In genomic region chr10:69542439-69542838, GRCm38 (mm10) we compare ENCODE assay signal across 35 mouse cellular contexts.
"Had no signal": no experiment of that assay in that cellular context is flagged by ENCODE, and none has a peak within 500 bp of the region (broad histone marks: within the 10 kb centered on the region; RNA-seq: fewer than 3 reads in every experiment).

No protein-coding gene starts in this region.

- H3K4me3 ChIP-seq: heart, embryonic 10.5 days; heart, embryonic 12.5 days; heart, embryonic 13.5 days; heart, embryonic 15.5 days; hindbrain, embryonic 10.5 days; hindbrain, embryonic 12.5 days; hindbrain, embryonic 13.5 days; hindbrain, embryonic 15.5 days; intestine, embryonic 15.5 days; kidney, embryonic 15.5 days; layer of hippocampus, adult 2 months; left cerebral cortex, adult 2 months had no signal

- ATAC-seq: hindbrain, embryonic 16.5 days; hindbrain, postnatal 0 days; inflammation-experienced regulatory T-cells, adult 6 months; intestine, embryonic 15.5 days; intestine, embryonic 16.5 days; intestine, postnatal 0 days had no signal

- H3K9ac ChIP-seq: heart, embryonic 12.5 days; heart, embryonic 13.5 days; heart, embryonic 15.5 days; hindbrain, embryonic 12.5 days; hindbrain, embryonic 13.5 days; hindbrain, embryonic 14.5 days; hindbrain, embryonic 15.5 days; intestine, embryonic 15.5 days; kidney, embryonic 15.5 days had no signal

- H3K4me2 ChIP-seq: heart, embryonic 11.5 days; heart, embryonic 12.5 days; heart, embryonic 13.5 days; heart, embryonic 15.5 days; hindbrain, embryonic 12.5 days; hindbrain, embryonic 13.5 days; hindbrain, embryonic 14.5 days; hindbrain, embryonic 15.5 days; intestine, embryonic 15.5 days; kidney, embryonic 15.5 days had no signal

- H3K4me1 ChIP-seq: intestine, embryonic 15.5 days had no signal

- H3K9me3 ChIP-seq: heart, embryonic 10.5 days; heart, embryonic 12.5 days; heart, embryonic 13.5 days; heart, embryonic 15.5 days; hindbrain, embryonic 10.5 days; hindbrain, embryonic 12.5 days; hindbrain, embryonic 13.5 days; hindbrain, embryonic 15.5 days; intestine, embryonic 15.5 days; kidney, embryonic 15.5 days had no signal

- H3K27me3 ChIP-seq: heart, embryonic 12.5 days; heart, embryonic 13.5 days; heart, embryonic 15.5 days; hindbrain, embryonic 12.5 days; hindbrain, embryonic 13.5 days; hindbrain, embryonic 15.5 days; intestine, embryonic 15.5 days; kidney, embryonic 15.5 days had no signal

- DNase-seq: heart, postnatal 10 days; heart, postnatal 14 days; heart, postnatal 36 days; heart, postnatal 4 days; kidney, adult 11 months; kidney, adult 18-20 months; kidney, adult 2 months; kidney, adult 8-10 months; kidney, postnatal 10 days; kidney, postnatal 14 days; kidney, postnatal 25 days; kidney, postnatal 36 days; kidney, postnatal 4 days; layer of hippocampus, adult 9-11 months; layer of hippocampus, postnatal 36 days had no signal

- H3K27ac ChIP-seq: heart, embryonic 10.5 days; heart, embryonic 13.5 days; heart, embryonic 15.5 days; hindbrain, embryonic 10.5 days; hindbrain, embryonic 12.5 days; hindbrain, embryonic 13.5 days; hindbrain, embryonic 14.5 days; hindbrain, embryonic 15.5 days; hindbrain, postnatal 0 days; intestine, embryonic 15.5 days; kidney, embryonic 15.5 days; kidney, postnatal 0 days; layer of hippocampus, adult 2 months; left cerebral cortex, adult 2 months had no signal

- H3K36me3 ChIP-seq: heart, embryonic 12.5 days; heart, embryonic 13.5 days; heart, embryonic 15.5 days; hindbrain, embryonic 10.5 days; hindbrain, embryonic 12.5 days; hindbrain, embryonic 13.5 days; hindbrain, embryonic 15.5 days; intestine, embryonic 15.5 days; kidney, embryonic 15.5 days had no signal
